Mouse (Mus musculus) kidney, adult 10 weeks (tissue): ENCODE results near the gene Arid5b. TPM values are rescaled to one million over a fixed set of nuclear protein-coding genes. Genes with fewer than 3 reads are reported as not detected.

Experiments
- polyA plus RNA-seq: library from polyadenylated mRNA; stranded (reverse); fragments of 350-450 nt; fragmentation: Illumina TruSeq; extraction: RNeasy Lipid Tissue Mini Kit (QIAGEN cat#74804); gene quantifications from one replicate; pipeline ENCODE4 v1.2.3, GENCODE M21; 2014; ENCODE audit warnings: low read depth, low replicate concordance

Gene Arid5b
- polyA plus RNA-seq = 17.6 TPM

DNA sequence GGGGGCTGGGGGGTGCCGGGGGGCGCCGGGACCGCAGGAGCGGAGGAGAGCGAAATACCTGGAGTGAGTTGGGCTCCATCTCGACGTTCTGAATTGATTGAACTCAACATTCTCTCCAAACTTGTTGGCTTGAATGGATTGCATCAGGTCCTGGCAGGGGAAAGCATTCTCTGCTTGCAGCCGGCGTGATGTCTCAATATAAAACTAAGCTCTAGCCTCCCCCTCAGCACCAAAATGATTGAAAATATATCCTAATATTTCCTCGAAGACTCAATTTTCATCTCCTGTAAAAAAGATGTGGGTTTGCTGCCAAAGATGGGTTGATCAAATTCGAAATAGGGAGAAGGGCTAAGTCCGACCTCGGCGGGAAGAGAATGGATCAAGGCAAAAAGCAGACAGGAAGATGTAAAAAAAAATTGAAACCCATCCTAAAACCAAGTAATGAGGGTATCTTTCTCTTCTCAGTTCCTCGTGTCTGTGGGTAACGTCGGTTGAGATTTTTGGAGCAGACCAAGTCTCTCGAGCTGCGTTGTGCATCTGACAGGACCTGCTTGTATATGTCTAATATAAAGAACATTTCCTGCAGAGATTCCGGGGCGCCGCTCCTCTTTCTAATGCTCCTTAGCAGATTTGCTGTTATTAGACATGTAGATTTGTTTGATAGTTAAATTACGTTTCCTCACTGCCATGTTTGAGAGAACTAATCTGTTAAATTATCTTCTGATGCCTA is at the start of gene Arid5b:
Arid5b (minus strand) TSS at position 109 of the 730 bp plus-strand sequence.

